Mouse (Mus musculus) intestine, postnatal 0 days (tissue): Measurements from ENCODE around the gene Nts. TPM values are rescaled to one million over a fixed set of nuclear protein-coding genes. Genes with fewer than 3 reads are reported as not detected.
A peak's percentile ranks its signal among the peaks of the same experiment; 100 is the strongest.

Source experiments
- ATAC-seq: fragments of 200-750 bp; cut with Nextera tagmentation; 2 replicates; pipeline ENCODE4 v1.8.0; 2017; ENCODE audit warnings: mild to moderate bottlenecking, moderate TSS enrichment, moderate library complexity
- H3K27ac ChIP-seq: fragments of 300-500 bp; sonication (generic); 2 replicates; pipeline ENCODE4 v1.5.1; 2014; ENCODE audit warnings: mild to moderate bottlenecking, low read depth, low read length, moderate library complexity
- H3K27me3 ChIP-seq: fragments of 300-500 bp; sonication (generic); replicated peaks from 2 replicates; pipeline ENCODE4 v1.6.1; 2014; ENCODE audit warnings: low read length, mixed read lengths; ENCODE audit not compliant: control insufficient read depth, insufficient read depth
- H3K36me3 ChIP-seq: fragments of 300-500 bp; sonication (generic); 2 replicates; pipeline ENCODE4 v1.6.1; 2014; ENCODE audit warnings: mild to moderate bottlenecking, moderate library complexity; ENCODE audit not compliant: control insufficient read depth, insufficient read depth
- H3K4me1 ChIP-seq: fragments of 300-500 bp; sonication (generic); replicated peaks from 2 replicates; pipeline ENCODE4 v1.6.1; 2014; ENCODE audit warnings: antibody characterized with exemption, low read length, mixed read lengths; ENCODE audit not compliant: control insufficient read depth, insufficient read depth
- H3K4me2 ChIP-seq: fragments of 300-500 bp; sonication (generic); replicated peaks from 2 replicates; pipeline ENCODE4 v1.6.1; 2014; ENCODE audit warnings: low read depth, mild to moderate bottlenecking, moderate library complexity
- H3K4me3 ChIP-seq: fragments of 300-500 bp; sonication (generic); 2 replicates; pipeline ENCODE4 v1.5.1; 2014; ENCODE audit warnings: low read depth, low read length
- H3K9ac ChIP-seq: fragments of 300-500 bp; sonication (generic); 2 replicates; pipeline ENCODE4 v1.6.1; 2014; ENCODE audit warnings: mild to moderate bottlenecking, low read depth, low read length
- H3K9me3 ChIP-seq: fragments of 300-500 bp; sonication (generic); 2 replicates; pipeline ENCODE4 v1.6.1; 2016; ENCODE audit warnings: mixed run types; ENCODE audit not compliant: control insufficient read depth
- CTCF ChIP-seq: sonication (generic); IDR thresholded peaks from 2 replicates; pipeline ENCODE4 v1.5.1; 2016; ENCODE audit warnings: low read depth, mild to moderate bottlenecking, control low read depth, antibody characterized with exemption, moderate library complexity
- WGBS: fragments of 180-500 bp; shearing (Covaris S2); extraction: QIAGEN DNeasy Blood & Tissue Kit; methylation state at CpG from one replicate; pipeline ENCODE4 v1.1.7; 2014; 5-methylcytosine and 5-hydroxymethylcytosine counted together
- polyA plus RNA-seq: library from polyadenylated mRNA; unstranded; fragments of >200 nt; fragmentation: Nextera tagmentation; extraction: Ambion mirVana; gene quantifications from 2 replicates; pipeline ENCODE4 v1.2.1, GENCODE M21; 2015

The Nts gene
- 145 and 146 TPM in 2 replicates for polyA plus RNA-seq

DNA sequence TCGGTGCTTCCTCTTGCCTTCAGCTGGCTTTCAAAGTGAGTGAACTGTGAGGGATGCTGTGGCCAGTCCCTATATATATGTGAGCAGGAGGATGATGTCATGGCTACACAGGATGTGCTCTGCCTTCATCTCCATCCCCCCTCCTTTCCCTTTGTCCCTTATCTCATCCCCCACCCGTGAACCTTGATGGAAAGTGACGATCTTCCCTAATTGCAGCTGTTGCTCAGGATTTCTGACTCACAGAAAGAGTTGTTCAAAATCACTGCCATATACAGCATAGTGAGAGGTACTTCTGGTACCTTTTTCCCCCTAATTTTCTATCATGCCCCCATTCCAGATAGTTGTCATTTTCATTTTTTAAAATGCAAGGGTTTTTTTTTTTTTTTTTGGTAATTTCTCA lies at the start of gene Nts:
Gene Nts, minus strand, starts transcription at position 101 of the 400 bp plus-strand sequence.
- no peak for TF ChIP-seq CTCF
- Histone ChIP-seq H3K4me1 (no peaks in the 10 kb centered on the region), H3K9me3 (no peaks in the 10 kb centered on the region), H3K4me3 (no peak within 1 kb of the TSS), H3K4me2 (no peak within 1 kb of the TSS), H3K9ac (no peak within 1 kb of the TSS), H3K27me3 (no peaks in the 10 kb centered on the region), H3K27ac (no peak within 1 kb of the TSS), H3K36me3 (no peaks in the 10 kb centered on the region)
- WGBS = 32% methylated on average over 3 of the region's 3 CpGs
- ATAC-seq = no peak

DNA sequence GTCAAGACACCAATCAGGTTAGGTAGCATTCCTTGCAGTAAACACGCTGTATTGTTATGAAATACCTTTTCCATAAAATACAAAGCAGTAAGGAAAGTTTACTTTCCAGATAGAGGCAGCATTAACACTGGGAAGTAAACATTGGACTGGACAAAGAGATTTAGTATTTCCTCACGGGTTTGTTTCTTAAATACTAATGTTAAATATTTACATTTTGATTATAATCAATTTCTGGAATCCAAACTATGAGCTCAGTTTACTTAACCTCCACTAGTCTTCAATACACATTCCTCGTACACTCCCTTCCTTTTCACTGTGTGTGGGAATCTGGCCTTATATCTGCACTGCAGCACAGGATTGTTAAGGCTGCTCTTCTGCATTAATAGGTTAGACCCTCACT lies 37.6 kb upstream of the Nts start:
- no peak for ATAC-seq
- WGBS = 31% methylated on average over 3 of the region's 3 CpGs
- Histone ChIP-seq H3K4me1 (no peaks in the 10 kb centered on the region), H3K9me3 (no peaks in the 10 kb centered on the region), H3K9ac (no peak overlapping the region), H3K4me2 (no peak overlapping the region), H3K27ac (no peak overlapping the region), H3K4me3 (no peak overlapping the region), H3K36me3 (no peaks in the 10 kb centered on the region), H3K27me3 (no peaks in the 10 kb centered on the region)
- no peak for TF ChIP-seq CTCF

DNA sequence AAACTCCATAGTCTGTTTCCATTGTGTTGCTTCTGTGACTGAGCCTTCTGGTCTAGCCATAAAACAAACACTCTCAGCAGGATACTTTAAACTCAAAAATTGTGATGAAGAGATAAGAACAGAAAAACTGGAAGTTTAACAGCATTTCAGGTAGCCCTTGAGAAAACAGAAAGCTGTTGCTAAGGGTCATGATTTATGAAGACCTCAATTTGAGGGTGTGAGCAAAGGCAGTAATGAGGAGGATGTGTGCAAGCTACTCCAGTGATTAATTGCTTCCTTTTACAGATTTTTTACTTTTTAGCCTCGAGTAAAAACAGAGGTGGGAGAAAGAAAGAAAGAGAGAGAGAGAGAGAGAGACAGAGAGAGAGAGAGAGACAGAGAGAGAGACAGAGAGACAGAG lies 23.9 kb upstream of the Nts start:
- Histone ChIP-seq H3K9me3 (no peaks in the 10 kb centered on the region), H3K4me2 (no peak overlapping the region; the same call in 1 of the 2 replicates), H3K4me1 (0 out of 2 replicates have a peak, but pooled peaks cover 2% of the 10 kb centered on the region), H3K27me3 (no peaks in the 10 kb centered on the region), H3K27ac (no peak overlapping the region), H3K9ac (no peak overlapping the region), H3K4me3 (no peak overlapping the region), H3K36me3 (no peaks in the 10 kb centered on the region)
- WGBS = 3% methylated on average over 1 of the region's 1 CpGs
- TF ChIP-seq CTCF = no peak
- no peak for ATAC-seq

DNA sequence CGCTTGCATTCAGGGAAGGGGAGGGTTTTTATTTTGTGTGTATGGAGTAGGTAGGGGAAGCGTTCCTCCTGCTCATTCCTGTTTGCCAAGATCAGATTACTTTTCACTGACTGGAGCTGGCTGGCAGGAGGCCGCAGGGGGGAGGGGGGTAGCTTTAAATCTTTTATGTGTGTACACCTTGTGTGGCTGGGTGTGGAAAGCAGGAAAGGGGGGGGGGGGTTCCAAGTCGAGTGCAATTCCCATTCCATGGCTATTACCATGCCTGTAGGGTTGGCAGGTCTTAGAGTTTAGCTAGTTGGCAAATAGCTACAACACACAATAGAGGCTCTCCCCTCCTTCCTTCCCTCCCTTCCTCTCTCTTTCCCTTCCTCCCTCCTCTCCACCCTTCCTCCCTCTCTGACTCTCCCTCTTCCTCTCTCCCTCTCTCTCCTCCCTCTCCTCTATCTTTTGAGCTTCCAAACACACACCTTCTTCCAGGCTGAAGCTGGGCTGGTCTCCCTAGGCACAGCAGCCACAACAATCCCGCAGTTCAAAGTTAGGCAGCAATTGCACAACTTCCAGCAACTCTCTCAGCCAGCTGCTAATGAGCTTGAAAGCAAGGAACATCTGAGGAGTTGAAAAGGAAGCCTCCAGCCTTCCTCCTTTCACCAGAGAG lies 21.6 kb upstream of the Nts start, which contains the start of gene Rassf9:
Gene Rassf9, plus strand, starts transcription at position 416 of the 655 bp plus-strand sequence.
- no peak for TF ChIP-seq CTCF
- no peak within 1 kb of the TSS for H3K9ac ChIP-seq

DNA sequence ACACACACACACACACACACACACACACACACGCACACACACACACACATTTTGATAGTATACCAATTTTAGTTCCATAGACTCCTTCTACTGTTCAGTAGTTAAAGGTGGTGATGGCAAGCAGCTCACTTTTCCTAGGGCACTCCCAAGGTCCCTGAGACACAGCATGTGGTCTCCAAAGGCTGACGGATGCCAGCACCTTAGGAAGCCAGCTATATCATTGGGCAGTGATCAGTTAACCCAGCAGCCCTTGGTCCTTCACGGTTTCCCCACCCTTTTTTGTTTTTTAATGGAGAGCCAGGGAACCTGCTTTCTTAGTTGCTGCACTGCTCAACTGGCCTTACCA lies 21.1 kb upstream of the Nts start:
- no peak overlapping the region for H3K4me3 ChIP-seq

More for the DNA sequence above, 21.6 kb upstream of the Nts start, which contains the start of gene Rassf9:
- peak; percentile 67 for ATAC-seq
- Histone ChIP-seq H3K4me1 (0 out of 2 replicates have a peak, but pooled peaks cover 2% of the 10 kb centered on the region), H3K36me3 (no peaks in the 10 kb centered on the region), H3K9me3 (no peaks in the 10 kb centered on the region), H3K4me2 (peak within 1 kb of the TSS; percentile 35), H3K27ac (no peak within 1 kb of the TSS), H3K27me3 (no peaks in the 10 kb centered on the region), H3K4me3 (peak within 1 kb of the TSS; percentile 16; the same call in 1 of the 2 replicates)
- WGBS = 9% methylated on average over 5 of the region's 5 CpGs

DNA sequence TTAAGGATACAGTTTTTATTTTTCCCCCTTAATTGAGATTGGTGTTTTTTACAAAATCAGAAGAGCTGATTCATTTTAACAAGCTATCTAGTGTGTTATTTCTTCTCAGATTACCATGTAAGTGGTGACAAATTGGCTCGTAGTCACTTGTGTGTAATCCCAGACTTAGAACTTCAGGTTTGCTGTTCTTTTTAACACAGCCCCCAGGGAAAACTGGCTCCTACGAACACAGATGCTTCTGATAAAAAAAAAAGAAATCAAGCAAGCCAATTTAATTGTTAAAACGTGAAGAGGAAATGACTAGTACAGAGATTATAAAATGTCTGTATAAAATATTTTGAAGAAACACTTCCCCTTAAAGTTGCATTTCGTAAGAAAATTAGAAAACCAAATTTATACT lies 17.1 kb upstream of the Nts start:
- H3K9ac ChIP-seq = no peak overlapping the region
- no peak for TF ChIP-seq CTCF
- H3K4me1 ChIP-seq = 0 out of 2 replicates have a peak, but pooled peaks cover 2% of the 10 kb centered on the region
- H3K27me3 ChIP-seq = no peaks in the 10 kb centered on the region
- no peak overlapping the region for H3K4me2 ChIP-seq
- no peaks in the 10 kb centered on the region for H3K36me3 ChIP-seq
- WGBS = 51% methylated on average over 4 of the region's 4 CpGs
- H3K4me3 ChIP-seq = no peak overlapping the region
- H3K27ac ChIP-seq = no peak overlapping the region
- H3K9me3 ChIP-seq = no peaks in the 10 kb centered on the region
- no peak for ATAC-seq

More for the DNA sequence above, 21.1 kb upstream of the Nts start:
- no peak for TF ChIP-seq CTCF
- no peak overlapping the region for H3K27ac ChIP-seq
- 35% methylated on average over 3 of the region's 3 CpGs for WGBS
- H3K36me3 ChIP-seq = no peaks in the 10 kb centered on the region
- no peaks in the 10 kb centered on the region for H3K9me3 ChIP-seq
- no peak overlapping the region for H3K9ac ChIP-seq
- no peak; the same call in 1 of the 2 replicates for ATAC-seq
- peak overlapping the region; percentile 35 for H3K4me2 ChIP-seq
- no peaks in the 10 kb centered on the region for H3K27me3 ChIP-seq
- 0 out of 2 replicates have a peak, but pooled peaks cover 2% of the 10 kb centered on the region for H3K4me1 ChIP-seq
